Mouse (Mus musculus) heart, embryonic 16.5 days (tissue): Measurements from ENCODE around the gene Spata1. TPM values are rescaled to one million over a fixed set of nuclear protein-coding genes. Genes with fewer than 3 reads are reported as not detected.
A peak's percentile ranks its signal among the peaks of the same experiment; 100 is the strongest.

Experiments used
- ATAC-seq: fragments of 200-750 bp; cut with Nextera tagmentation; replicated peaks from 2 replicates; pipeline ENCODE4 v1.8.0; 2017; ENCODE audit warnings: moderate number of reproducible peaks; ENCODE audit not compliant: insufficient read depth, low FRiP score; ENCODE audit errors: extremely low read depth
- H3K27ac ChIP-seq: fragments of 300-500 bp; sonication (generic); 2 replicates; pipeline ENCODE4 v1.5.1; 2014; ENCODE audit warnings: mild to moderate bottlenecking, low read length, control low read depth, moderate library complexity
- H3K27me3 ChIP-seq: fragments of 300-500 bp; sonication (generic); 2 replicates; pipeline ENCODE4 v1.6.1; 2014; ENCODE audit warnings: low read length, mixed read lengths; ENCODE audit not compliant: control insufficient read depth, insufficient read depth
- H3K36me3 ChIP-seq: fragments of 300-500 bp; sonication (generic); 2 replicates; pipeline ENCODE4 v1.6.1; 2014; ENCODE audit not compliant: control insufficient read depth, insufficient read depth
- H3K4me1 ChIP-seq: fragments of 300-500 bp; sonication (generic); 2 replicates; pipeline ENCODE4 v1.6.1; 2014; ENCODE audit warnings: low read length, mixed read lengths; ENCODE audit not compliant: control insufficient read depth, insufficient read depth
- H3K4me2 ChIP-seq: fragments of 300-500 bp; sonication (generic); 2 replicates; pipeline ENCODE4 v1.6.1; 2014; ENCODE audit warnings: low read depth, mild to moderate bottlenecking, control low read depth, low read length
- H3K4me3 ChIP-seq: fragments of 300-500 bp; sonication (generic); 2 replicates; pipeline ENCODE4 v1.5.1; 2014; ENCODE audit warnings: mild to moderate bottlenecking, control low read depth, low read length
- H3K9ac ChIP-seq: fragments of 300-500 bp; sonication (generic); 2 replicates; pipeline ENCODE4 v1.6.1; 2014; ENCODE audit warnings: low read length, control low read depth
- H3K9me3 ChIP-seq: fragments of 300-500 bp; sonication (generic); replicated peaks from 2 replicates; pipeline ENCODE4 v1.6.1; 2016; ENCODE audit warnings: low read length; ENCODE audit not compliant: control insufficient read depth
- WGBS: fragments of 180-500 bp; shearing (Covaris S2); extraction: QIAGEN DNeasy Blood & Tissue Kit; methylation state at CpG from one replicate; pipeline ENCODE4 v1.1.7; 2014; 5-methylcytosine and 5-hydroxymethylcytosine counted together
- polyA plus RNA-seq: library from polyadenylated mRNA; unstranded; fragments of >200 nt; fragmentation: Nextera tagmentation; extraction: Ambion mirVana; gene quantifications from 2 replicates; pipeline ENCODE4 v1.2.1, GENCODE M21; 2015

Gene Spata1
- polyA plus RNA-seq, 1 experiment from 2014 or later: 5.2 TPM

DNA sequence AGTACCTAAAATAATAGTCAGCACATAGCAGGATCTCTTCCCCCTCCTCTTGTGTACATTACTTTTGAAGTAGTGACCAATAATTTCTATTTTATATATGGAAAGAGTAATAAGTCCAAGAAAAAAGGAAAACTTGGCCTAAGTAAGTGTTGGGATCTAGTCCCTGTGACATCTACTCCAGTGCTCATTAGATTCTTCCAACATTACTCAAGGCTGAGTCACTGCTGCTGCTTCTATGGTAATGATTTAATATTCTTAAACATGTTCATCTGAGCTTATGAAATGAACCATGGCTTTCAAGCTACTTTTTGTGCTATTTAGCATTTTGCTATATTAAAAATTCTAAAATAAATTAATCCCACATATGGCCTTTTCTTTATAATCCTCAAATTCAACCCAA is 25.8 kb downstream of the Spata1 start:
- Histone ChIP-seq H3K9ac (no peak overlapping the region), H3K36me3 (peaks cover 3% of the 10 kb centered on the region; the same call in 1 of the 2 replicates), H3K4me3 (no peak overlapping the region), H3K4me2 (no peak overlapping the region), H3K27me3 (no peaks in the 10 kb centered on the region), H3K27ac (no peak overlapping the region), H3K9me3 (no peaks in the 10 kb centered on the region), H3K4me1 (no peaks in the 10 kb centered on the region)
- no peak for ATAC-seq

DNA sequence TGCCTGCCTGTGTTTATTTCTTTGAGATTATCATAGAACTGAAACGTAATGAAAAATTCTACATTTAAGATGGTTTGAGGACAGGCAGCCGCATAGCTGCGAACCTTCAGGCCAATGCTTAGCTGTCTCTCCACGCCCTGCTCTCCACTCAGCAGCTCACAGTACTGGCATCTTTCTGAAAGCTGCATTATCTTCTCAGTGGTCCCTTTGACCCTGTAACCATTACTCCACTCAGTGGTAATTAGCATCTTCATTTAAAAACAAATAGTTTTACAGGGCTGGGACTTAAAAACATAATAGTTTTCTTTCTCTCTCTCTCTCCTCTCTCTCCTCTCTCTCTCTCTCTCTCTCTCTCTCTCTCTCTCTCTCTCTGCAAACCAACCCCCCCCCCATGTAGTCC is 26.9 kb downstream of the Spata1 start:
- ATAC-seq: no peak
- Histone ChIP-seq H3K9me3 (no peaks in the 10 kb centered on the region), H3K27me3 (no peaks in the 10 kb centered on the region), H3K9ac (no peak overlapping the region), H3K4me1 (no peaks in the 10 kb centered on the region), H3K36me3 (peaks cover 3% of the 10 kb centered on the region; the same call in 1 of the 2 replicates), H3K27ac (no peak overlapping the region), H3K4me3 (no peak overlapping the region), H3K4me2 (no peak overlapping the region)
- WGBS: 74% methylated on average over 4 of the region's 4 CpGs

DNA sequence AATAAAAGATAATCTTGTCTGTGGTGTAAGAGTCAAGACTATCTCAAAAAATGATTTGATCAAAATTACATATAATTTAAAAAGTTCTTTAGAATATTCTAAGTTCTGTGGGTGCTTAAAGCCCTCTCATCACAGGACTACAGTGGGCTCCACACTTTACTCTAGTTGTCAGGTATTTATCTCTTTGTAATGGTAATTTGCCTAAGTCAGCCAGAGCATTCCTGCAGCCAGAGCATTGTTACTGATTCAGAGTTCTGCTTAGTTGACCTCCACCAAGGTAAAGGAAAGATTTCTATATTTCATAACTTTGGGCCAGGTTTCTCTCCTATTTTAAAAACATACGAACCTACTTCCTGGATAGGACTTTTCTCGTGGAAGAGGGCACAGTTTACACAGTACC is 30.3 kb downstream of the Spata1 start:
- Histone ChIP-seq H3K27ac (no peak overlapping the region), H3K4me1 (no peaks in the 10 kb centered on the region), H3K9ac (no peak overlapping the region), H3K9me3 (no peaks in the 10 kb centered on the region), H3K4me2 (no peak overlapping the region), H3K4me3 (no peak overlapping the region), H3K36me3 (peaks cover 9% of the 10 kb centered on the region; the same call in 1 of the 2 replicates), H3K27me3 (no peaks in the 10 kb centered on the region)
- 70% methylated on average over 2 of the region's 2 CpGs for WGBS
- no peak for ATAC-seq

DNA sequence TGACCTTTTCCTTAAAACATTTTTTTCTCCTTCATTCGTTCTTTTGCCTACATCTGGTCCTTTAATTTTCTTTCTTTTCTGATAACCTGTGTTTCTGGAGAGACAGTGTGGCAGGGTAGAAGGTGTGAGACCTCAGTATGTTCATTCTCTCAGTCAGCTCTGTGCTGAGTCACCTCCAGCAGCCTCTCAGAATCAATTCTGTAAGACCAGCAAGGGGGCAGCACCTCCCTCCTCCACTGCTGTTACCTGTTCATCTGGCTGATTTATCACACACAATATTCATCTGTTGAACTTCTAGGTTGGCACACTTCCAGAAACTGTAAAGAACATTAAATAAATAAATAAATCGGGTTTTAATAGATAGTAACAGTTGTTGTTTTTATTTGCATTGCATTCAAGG is 36.6 kb downstream of the Spata1 start:
- H3K9me3 ChIP-seq: no peaks in the 10 kb centered on the region
- WGBS: 48% methylated on average over 2 of the region's 2 CpGs
- no peak for ATAC-seq
- H3K4me1 ChIP-seq: no peaks in the 10 kb centered on the region
- no peak overlapping the region for H3K4me3 ChIP-seq
- H3K4me2 ChIP-seq: no peak overlapping the region
- H3K27me3 ChIP-seq: no peaks in the 10 kb centered on the region
- H3K27ac ChIP-seq: no peak overlapping the region
- peaks cover 6% of the 10 kb centered on the region; the same call in 1 of the 2 replicates for H3K36me3 ChIP-seq
- H3K9ac ChIP-seq: no peak overlapping the region

DNA sequence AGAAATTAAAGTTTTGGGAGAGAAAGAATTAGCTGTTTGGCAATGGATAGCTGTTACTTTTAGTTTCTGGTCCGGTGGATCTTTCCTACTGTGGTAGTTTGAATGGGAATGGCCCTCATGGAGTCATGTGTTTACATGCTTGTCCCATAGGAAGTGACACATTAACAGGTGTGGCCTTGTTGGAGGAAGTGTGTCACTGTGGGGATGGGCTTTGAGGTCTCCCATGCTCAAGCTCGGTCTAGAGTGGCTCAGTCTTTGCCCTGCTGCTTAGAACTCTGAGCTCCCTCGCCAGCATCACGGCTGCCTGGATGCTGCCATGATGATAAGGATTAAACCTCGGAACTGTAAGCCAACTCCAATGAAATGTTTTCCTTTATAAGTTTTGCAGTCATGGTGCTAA is 48.2 kb downstream of the Spata1 start:
- Histone ChIP-seq H3K4me1 (peaks cover 6% of the 10 kb centered on the region), H3K27me3 (no peaks in the 10 kb centered on the region), H3K9me3 (no peaks in the 10 kb centered on the region), H3K4me2 (no peak overlapping the region), H3K27ac (no peak overlapping the region), H3K4me3 (no peak overlapping the region), H3K9ac (no peak overlapping the region), H3K36me3 (peaks cover 6% of the 10 kb centered on the region; the same call in 1 of the 2 replicates)
- no peak for ATAC-seq
- 88% methylated on average over 5 of the region's 5 CpGs for WGBS

DNA sequence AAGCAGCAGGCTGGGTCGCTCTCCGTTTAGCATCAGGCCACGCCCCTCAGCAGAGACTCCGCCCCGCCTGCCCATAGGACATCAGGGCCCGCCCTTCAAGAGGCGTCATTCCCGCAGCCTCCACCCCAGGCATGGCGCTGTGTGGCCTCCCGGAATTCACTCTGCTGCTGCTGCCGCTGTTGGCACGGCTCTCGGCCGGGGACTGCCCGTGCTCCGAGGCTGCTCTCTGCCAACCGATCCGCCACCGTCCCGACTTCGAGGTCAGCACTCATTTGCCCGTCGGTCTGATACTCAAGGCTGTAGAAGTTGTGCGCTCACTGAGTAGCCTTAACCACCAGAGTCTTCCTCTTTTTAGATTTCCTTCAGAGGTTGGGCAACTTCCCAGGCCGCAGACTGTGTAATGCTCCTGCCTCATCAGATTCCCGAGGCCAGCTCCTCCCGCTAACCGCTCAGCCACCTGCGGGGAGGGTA is 49.1 kb downstream of the Spata1 start:
- H3K9me3 ChIP-seq: peaks cover 4% of the 10 kb centered on the region; the same call in 1 of the 2 replicates
- H3K4me1 ChIP-seq: peaks cover 6% of the 10 kb centered on the region
- peak overlapping the region; percentile 85 for H3K27ac ChIP-seq
- H3K9ac ChIP-seq: peak overlapping the region; percentile 84
- H3K36me3 ChIP-seq: peaks cover 5% of the 10 kb centered on the region; the same call in 1 of the 2 replicates
- H3K27me3 ChIP-seq: no peaks in the 10 kb centered on the region
- peak overlapping the region; percentile 78 for H3K4me3 ChIP-seq
- WGBS: under 1% methylated on average over 29 of the region's 29 CpGs
- ATAC-seq: peak; percentile 100
- peak overlapping the region; percentile 90 for H3K4me2 ChIP-seq

DNA sequence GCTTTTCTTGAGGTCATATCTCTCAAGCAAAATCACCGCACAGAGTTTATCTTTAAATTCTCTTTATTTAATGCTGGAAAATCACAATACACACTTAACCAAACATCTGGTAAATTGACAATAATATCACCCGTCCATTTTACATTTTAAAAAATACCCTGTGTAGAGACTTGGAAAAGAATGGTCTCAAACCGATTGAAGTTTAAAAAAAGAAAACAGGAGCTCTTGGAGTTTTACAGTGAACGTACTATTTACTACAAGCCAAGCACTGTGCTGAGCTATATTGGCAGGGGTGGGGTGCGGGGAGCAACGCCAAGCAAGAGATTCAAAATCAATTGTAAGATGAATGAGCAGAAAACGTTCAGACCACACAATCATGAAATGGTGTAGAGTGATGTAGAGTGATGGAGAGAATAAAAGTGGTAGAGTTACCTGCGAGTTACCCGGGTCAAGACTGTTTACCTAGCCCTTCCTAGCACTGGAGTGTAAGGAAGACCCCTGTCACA is 49.8 kb downstream of the Spata1 start, which contains the start of gene Ctbs:
TSS of gene Ctbs (plus strand) at position 51 of the 506 bp plus-strand sequence.
- Histone ChIP-seq H3K36me3 (0 out of 2 replicates have a peak, but pooled peaks cover 3% of the 10 kb centered on the region), H3K9ac (peak within 1 kb of the TSS; percentile 84), H3K9me3 (peaks cover 4% of the 10 kb centered on the region; the same call in 1 of the 2 replicates), H3K27ac (peak within 1 kb of the TSS; percentile 85), H3K4me1 (peaks cover 6% of the 10 kb centered on the region), H3K4me3 (peak within 1 kb of the TSS; percentile 78), H3K4me2 (peak within 1 kb of the TSS; percentile 90), H3K27me3 (no peaks in the 10 kb centered on the region)
- ATAC-seq: peak; percentile 2; the same call in 1 of the 2 replicates
- WGBS: 47% methylated on average over 9 of the region's 9 CpGs

DNA sequence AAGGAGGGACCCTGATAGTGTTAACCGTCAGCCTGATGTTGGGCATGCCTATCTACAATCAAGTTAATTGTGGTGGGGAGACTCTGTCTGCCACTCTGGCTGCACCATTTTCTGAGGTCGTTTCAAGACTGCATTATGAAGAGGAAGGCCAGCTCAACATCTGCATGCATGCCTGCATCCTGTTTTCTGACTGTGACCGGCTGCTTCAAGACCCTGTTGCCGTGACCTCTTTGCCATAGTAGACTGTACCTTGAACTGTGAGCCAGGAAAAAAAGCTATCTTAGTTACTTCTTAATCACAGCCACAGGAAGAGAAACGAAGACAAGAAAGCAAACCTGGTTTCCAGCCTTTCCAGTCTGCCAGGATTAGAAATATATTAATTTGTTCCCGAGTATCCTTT is 50.6 kb downstream of the Spata1 start:
- Histone ChIP-seq H3K9me3 (peaks cover 4% of the 10 kb centered on the region; the same call in 1 of the 2 replicates), H3K4me2 (no peak overlapping the region), H3K9ac (no peak overlapping the region), H3K36me3 (0 out of 2 replicates have a peak, but pooled peaks cover 3% of the 10 kb centered on the region), H3K27me3 (no peaks in the 10 kb centered on the region), H3K4me1 (peaks cover 6% of the 10 kb centered on the region), H3K27ac (no peak overlapping the region), H3K4me3 (no peak overlapping the region)
- WGBS: 63% methylated on average over 6 of the region's 6 CpGs
- no peak for ATAC-seq

DNA sequence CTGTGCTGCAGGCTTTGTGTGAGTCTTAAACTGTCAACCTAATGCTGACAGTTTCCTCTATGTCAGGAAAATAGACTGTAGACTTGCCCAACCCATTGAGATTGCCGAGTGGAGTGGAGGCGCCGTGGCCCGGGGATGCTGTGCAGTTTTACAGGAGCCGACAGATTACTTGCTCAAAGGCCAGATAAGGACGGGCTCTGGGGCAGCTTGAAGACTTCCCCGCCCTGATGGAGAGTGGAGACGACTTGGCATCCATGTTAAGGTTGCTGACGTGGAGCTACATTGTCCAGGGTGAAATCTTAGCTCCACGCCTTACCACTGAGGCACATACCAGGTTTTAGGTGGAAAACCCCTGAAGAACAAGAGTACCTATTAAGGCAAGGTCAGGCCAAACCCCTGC is 51.2 kb downstream of the Spata1 start:
- H3K36me3 ChIP-seq: 0 out of 2 replicates have a peak, but pooled peaks cover 3% of the 10 kb centered on the region
- peaks cover 6% of the 10 kb centered on the region for H3K4me1 ChIP-seq
- no peak for ATAC-seq
- H3K9ac ChIP-seq: no peak overlapping the region
- no peaks in the 10 kb centered on the region for H3K27me3 ChIP-seq
- no peak overlapping the region for H3K4me2 ChIP-seq
- no peak overlapping the region for H3K27ac ChIP-seq
- 45% methylated on average over 10 of the region's 10 CpGs for WGBS
- no peak overlapping the region for H3K4me3 ChIP-seq
- peaks cover 4% of the 10 kb centered on the region; the same call in 1 of the 2 replicates for H3K9me3 ChIP-seq
